Mouse (Mus musculus) cerebellum, adult 11 months (tissue): ENCODE measurements around the gene Ptpn18.

Source experiments
- DNase-seq: peaks from one replicate; pipeline ENCODE4 v3.0.0; 2022

Gene Ptpn18

GRCm38 (mm10) chr1:34518259-34518658 is 58.7 kb downstream of the Ptpn18 start:
- DNase-seq: no peak

DNA sequence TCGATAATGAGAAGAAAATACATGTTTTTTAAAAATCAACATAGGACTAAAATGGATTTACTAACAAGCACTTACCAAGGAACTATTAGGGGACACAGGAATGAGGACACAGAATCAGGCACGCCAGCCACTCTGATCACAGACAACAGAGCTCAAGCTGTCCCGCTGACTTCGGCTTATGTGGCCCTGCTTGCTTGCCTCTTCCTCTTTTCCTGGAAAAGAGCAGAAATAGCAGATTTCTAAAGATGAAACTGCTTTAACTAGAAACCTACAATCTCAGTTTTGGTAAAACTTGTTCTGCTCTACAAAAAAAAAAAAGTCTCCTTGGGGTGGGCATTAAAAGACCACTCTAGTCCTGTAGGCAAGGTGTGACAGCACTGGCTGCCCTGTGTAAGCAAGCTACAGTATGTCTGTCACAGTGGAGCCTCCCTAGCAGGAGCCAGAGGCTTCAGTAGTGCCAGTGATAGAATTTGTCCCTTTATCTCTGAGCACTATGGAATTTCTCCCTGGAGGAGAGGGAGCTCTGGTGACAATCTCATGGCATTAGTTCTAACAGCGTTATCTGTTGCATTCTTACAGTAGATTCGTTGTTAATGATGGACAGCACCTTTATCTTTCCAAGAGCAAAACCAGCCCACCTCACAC is 62.8 kb downstream of the Ptpn18 start:
- peak; percentile 33 for DNase-seq

GRCm38 (mm10) chr1:34522850-34523244 is 63.3 kb downstream of the Ptpn18 start:
- DNase-seq: peak; percentile 70

DNA sequence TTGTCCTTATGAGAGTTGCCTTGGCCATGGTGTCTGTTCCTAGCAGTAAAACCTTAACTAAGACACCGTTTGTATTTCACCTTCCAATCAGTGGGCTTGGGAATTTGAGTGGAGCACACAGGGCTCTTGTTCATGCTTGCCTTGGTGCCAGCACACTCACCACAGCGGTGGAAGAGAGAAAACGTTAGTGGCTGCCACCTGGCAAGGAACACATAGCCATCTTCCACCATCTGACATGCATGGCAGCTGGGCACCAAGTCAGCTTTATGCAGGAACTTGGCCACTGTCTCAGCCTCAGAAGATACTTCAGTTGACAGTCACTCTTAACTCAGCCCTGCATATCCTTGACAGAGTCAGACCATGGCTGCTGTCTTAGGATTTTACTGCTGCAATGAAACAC is 64.1 kb downstream of the Ptpn18 start:
- peak; percentile 34 for DNase-seq
